Mouse (Mus musculus): Measurements from ENCODE around the gene Isg20. TPM values are rescaled to one million over a fixed set of nuclear protein-coding genes. Genes with fewer than 3 reads are reported as not detected.
A peak's percentile ranks its signal among the peaks of the same experiment; 100 is the strongest.

Gene Isg20
- total RNA-seq, 2 experiments from 2014 or later: 1.0 to 1.2 TPM

DNA sequence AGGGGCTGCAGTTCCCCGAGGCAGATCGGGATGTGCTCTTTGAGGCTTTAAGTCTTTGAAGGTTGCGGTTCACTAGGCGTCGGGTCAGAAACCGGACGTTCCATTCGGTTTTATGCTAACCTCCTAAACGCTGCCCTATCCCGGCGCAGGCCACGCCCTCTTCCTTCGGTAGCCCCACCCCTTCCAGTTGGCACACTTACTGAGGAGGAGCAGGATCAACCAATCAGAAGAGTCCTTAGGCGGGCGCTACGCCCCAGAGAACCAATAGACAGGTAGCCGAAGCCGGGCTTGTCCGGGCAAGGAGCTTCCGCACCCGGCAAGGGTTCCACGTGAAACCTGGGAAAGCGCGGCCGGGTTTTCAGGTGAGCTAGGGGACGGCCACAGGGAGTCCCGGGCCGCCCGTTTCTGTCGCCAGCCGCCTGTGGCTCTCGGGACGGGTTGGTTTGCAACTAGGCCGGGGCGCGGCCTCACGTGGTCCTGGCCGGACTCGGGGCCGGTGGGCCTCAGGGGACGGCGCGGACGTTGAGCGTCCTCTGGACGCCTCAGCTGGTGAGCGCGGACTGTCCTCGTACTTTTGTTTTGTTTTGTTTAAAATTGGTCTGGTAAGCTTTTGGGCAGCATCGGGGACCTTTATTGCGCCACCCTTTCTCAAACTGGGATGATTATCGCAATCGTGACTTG, 17.4 kb upstream of the Isg20 start, which contains the start of gene Aen:
Gene Aen, plus strand, starts transcription at position 202 of the 681 bp plus-strand sequence.
- peak; percentile 98 for DNase-seq
- intact Hi-C loops (cut with DNase I; ENCODE audit: low total_unique reads): no loop called here

DNA sequence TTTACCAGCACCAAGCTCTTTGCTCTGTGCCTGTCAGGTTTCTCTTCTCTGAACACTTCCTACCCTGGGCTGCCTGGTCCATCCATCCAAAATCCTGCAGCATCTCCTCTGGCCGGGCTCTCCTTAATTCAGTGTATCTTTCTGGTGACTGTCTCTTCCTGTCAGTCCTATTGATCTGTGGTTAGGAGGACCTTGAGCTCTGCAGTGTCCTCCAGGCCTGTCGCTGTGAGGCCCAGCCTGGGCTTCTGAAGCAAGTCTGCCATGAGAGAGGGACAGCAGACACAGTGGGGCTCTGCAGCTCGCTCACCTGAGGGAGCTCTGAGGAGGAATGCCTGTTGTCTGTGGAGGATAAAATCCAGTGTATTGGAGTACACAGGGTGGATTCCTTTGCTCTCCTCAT, 15.7 kb upstream of the Isg20 start:
- intact Hi-C loops (cut with DNase I; ENCODE audit: low total_unique reads): no loop called here

DNA sequence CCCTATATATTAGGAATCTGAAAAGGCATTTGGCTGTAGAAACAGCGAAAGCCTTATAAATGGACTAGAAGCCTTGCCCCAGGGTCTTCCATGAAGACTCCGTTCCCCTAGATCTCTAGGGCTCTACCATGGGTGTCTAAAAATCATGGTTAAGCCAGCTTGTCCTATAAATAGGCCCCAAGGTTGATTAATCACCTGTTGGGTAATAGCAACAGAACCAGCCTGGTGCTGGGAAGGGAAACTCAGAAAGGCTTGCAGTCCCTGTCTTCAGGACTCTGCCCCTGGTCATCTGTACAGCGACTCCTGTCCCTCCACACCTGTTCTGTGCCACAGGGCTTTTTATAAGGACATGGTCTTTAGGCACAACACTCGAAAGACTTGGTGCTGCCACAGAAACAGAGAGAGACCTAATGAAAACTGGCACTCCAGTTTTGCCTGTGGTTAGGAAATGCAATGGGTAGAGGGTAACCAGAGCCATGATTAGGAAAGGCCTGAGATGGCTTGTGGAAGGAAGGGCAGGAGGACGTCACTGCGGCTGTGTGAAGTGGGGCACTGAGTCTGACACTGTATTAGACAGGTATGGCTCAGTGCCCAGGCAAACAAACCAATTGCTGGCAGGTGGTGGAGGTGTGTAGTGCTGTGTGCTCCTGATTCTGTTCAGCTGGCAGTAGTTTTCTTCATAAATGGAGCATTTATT, 9.9 kb upstream of the Isg20 start:
- intact Hi-C loops (cut with DNase I; ENCODE audit: low total_unique reads): no loop called here
- DNase-seq: no peak

More for the DNA sequence above, 15.7 kb upstream of the Isg20 start:
- no peak for DNase-seq

DNA sequence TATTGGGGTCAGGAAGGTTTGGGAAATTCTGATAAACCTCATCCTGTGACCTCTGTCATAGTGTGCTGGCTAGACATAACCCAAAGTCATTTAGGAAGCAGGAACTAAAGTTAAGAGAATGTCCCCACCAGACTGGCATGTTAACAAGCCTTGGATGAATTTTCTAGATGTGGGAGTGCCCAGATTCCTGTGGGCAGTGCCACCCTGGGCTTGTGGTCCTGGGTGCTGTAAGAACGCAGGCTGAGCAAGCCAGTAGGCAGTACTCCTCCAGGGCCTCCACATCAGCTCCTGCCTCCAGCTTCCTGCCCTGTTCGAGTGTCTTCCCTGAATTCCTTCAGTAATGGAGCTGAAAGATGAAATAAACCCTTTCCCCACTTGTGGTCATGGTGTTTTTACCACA, 9.0 kb upstream of the Isg20 start:
- intact Hi-C loops (cut with DNase I; ENCODE audit: low total_unique reads): no loop called here
- no peak for DNase-seq

DNA sequence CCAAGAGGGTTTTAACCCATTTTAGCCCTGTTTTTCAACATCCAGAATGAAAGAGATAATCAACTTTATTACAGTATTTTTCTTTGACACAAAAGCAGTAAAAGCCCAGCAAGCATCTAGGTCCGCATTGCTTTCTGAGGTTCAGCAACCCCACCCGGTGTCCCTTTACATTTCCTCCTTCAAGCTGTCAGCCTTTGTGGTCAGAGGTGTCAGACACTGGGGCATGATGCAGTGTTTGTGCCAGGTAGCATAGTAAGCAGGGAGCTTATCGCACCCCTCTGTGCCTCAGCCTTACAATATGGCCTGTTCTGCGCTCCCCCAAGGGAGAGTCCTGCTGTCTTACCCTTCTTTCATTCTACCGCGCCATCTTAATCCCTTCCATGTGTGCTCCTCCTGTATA, 4.2 kb upstream of the Isg20 start:
- no peak for DNase-seq
- intact Hi-C loops (cut with DNase I; ENCODE audit: low total_unique reads): no loop called here

DNA sequence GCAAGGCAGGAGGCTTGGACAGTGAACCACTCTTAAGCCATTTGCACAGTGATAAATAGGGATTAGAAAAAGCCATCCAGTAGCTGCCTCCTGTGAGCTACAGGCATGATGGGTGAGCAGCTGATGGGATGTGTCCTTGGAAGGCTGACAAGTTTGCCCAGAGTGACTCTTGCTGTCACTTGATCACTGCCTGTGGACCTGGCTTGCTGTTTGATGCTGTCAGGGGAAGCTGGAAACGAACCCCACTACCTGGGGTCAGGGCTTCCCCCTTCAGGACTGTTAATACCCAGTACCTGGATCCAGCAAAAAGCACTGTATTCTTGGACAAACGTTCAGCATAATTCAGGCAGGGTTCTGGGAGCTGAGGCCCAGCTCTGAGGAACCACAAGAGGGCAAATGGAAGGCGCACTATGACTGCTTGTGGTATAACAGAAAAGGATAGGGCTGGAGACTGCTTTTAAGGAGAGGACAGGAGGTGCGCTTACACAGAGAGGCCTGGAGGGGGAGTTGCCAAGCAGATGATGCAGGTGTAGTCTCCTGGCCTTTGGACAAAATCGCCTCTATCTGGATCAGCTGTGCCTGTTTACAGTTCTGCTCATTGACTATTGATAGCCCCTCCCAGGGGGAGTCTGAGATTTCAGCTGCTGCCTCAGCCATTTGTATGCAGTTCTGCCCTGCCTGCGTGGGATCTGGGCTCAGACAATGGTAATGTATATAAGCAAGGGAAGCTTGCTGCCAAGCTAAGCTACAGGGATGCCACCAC, 2.7 kb upstream of the Isg20 start:
- intact Hi-C loops (cut with DNase I; ENCODE audit: low total_unique reads): no loop called here
- DNase-seq: no peak

DNA sequence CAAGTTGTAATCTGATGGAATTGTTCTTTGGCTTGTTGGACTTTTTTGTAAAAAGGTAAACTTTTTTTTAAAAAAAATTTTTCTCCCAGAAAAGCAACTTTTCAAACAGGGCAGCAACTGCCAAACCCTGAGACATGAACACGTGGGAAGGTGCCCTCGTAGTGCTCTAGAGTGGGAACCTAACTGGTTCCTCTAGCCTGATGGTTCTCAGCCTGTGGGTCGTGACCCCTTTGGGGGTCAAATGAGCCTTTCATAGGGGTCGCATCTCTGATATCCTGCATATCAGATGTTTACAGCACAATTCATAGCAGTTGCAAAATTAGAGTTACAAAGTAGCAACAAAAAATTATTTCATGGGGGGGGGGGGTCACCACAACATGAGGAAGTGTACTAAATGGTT, 2.0 kb upstream of the Isg20 start:
- intact Hi-C loops (cut with DNase I; ENCODE audit: low total_unique reads): no loop called here
- no peak for DNase-seq

DNA sequence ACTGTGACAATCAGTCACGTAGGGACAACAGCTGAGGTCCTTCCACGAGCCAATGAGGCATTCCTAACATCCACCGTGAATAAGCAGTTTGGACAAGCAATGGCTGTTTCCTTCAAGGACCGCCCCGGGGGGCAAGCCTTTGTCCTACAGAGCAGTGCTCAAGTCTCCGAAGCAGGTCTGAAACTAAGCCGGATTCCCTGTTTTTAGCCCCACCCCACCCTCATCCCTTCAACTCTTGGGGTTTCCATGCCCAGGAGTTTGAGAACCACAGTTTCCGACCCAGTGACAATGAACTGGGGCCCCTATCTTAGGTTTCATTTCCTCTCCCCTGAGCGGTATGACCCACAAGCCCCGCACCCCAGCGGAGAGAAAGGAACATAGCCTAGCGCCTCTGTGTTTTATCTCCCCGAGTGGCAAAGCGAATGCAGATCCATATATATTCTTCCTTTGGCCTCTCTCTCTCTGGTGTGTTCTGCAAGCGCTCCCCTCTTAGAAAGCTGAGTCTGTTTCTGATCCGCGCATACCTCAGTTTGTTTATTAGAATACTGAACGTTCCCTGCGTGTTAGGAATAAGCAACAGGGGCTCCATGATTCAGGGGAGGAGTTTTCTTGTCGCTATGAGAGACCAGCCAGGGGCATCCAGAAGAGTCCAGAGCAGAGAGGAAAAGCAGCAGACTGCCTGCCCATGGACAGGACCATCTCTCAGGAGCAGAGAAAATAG, 811 bp upstream of the Isg20 start:
- DNase-seq: no peak
- intact Hi-C loops (cut with DNase I; ENCODE audit: low total_unique reads): no loop called here

DNA sequence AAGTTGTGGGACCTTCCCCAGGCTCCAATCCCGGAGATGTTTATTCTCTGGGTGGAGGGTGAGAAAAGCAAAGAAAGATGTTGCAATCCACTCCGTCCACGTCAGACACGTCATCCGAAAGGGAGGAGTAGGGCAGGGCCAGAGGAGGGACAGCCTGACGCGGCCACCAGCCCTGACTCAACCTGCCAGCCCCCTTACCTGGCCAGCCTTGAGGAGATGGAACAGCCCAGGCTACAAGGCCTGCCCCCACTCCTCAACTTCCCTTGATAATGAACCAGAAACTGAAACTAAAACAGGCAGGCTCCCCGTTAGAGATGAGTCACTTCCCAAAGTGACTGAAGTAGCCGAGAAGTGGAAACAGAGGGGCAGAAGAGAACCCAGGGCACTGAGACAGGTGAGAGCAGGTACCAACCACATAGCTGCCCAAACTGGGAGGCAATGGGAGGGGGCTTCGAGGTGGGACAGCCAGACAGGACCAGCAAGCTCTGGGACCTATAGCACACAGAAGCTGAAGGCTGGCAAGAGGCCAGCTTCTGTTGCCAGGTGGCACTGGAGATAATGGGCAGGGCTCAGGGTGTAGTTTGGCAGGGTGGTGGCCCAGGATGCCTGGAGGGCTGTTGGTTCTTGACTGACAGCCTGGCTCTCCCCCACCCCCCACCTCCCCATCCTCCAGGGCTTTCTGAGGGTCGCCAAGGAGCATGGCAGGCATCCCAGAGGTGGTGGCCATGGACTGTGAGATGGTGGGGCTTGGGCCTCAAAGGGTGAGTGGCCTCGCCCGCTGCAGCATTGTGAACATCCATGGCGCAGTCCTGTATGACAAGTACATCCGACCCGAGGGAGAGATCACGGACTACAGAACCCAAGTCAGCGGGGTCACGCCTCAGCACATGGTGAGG, 673 bp downstream of the Isg20 start:
- DNase-seq: no peak
- intact Hi-C loops (cut with DNase I; ENCODE audit: low total_unique reads): no loop called here

DNA sequence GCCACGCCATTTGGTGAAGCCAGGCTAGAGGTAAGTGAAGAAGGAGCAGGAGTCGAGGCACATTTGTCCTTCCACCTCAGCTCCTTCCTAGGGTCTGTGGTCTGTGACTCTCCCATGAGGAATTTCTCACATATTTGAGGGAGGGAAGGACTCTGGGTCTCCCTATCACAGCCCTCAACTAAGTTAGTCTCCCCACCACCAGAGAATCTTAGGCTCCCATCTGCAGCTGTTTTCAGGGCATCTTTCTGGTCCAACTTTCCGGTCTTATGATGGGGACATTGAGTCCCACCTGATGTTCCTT, 1.3 kb downstream of the Isg20 start:
- intact Hi-C loops (cut with DNase I; ENCODE audit: low total_unique reads): no loop called here

DNA sequence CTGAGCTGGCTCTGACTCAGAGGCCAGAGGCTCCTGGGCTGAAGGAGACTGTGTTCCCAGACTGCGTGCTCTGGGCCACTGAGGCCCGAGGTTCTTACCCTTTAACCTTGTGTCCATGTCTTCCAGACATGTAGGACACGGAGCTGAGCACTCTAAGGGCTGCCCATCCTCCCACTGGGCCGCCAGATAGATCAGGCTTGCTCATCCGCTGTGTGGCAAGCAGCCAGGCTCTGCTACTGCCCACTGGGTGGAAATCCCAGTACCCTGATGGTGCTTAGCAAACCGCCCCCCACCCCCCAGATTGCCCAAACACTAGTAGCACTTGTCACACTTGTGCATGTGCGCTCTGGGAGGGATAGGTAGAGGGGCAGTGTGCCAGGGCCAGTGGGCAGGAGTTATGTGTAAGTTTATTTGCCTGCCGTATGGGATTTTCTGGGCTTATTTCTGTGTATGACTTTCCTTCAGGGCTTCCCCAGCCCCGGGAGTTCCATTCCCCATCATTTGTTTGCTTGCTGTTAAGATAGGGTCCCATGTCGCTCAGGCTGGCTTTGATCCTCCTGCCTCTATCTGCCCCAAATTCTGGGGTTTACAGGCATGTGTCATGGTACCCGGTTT, 1.8 kb downstream of the Isg20 start:
- intact Hi-C loops (cut with DNase I; ENCODE audit: low total_unique reads): no loop called here

More for the DNA sequence above, 1.3 kb downstream of the Isg20 start:
- no peak for DNase-seq

DNA sequence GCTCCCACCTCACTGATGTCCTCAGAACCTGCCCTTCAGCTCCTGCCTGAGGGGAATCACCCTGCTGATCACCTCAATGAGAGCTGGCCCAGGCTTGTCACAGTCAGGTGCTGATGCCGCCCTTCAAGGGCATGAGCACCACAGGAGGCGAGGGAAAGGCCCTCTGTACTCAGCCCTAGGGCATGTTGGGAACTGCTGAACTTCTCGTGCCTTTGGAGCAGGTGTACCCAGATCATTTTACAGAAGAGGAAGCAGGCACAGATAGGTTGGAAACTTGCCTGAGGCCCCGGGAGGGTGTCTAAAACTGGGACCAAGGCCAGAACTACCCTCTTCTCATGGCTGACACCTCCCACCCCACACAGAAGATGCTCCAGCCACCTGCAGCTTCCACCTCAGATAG, 5.5 kb downstream of the Isg20 start:
- intact Hi-C loops (cut with DNase I; ENCODE audit: low total_unique reads): no loop called here
- no peak for DNase-seq

More for the DNA sequence above, 1.8 kb downstream of the Isg20 start:
- DNase-seq: no peak

DNA sequence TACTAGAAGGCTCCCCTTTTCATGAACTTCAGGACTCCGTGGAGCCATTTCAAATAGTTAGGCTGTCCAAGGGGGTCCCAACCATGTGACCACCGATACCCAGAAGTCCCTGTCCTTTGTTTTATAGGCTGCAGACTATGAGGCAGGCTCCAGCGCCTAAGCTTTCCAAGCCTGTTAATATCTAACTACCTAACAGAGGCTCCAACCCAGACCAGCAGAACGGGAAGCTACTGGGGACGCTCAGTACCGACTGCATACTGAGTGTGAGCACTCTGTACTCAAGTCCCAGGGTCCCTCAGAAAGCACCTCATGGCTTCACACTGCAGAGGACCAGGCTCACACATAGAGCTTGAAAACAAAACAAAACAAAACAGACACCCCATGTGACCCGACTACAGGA, 9.3 kb downstream of the Isg20 start:
- intact Hi-C loops (cut with DNase I; ENCODE audit: low total_unique reads): loop anchor here (10.0 kb wide), 1 partner anchor 312 kb away; no protein-coding TSS in a partner anchor

DNA sequence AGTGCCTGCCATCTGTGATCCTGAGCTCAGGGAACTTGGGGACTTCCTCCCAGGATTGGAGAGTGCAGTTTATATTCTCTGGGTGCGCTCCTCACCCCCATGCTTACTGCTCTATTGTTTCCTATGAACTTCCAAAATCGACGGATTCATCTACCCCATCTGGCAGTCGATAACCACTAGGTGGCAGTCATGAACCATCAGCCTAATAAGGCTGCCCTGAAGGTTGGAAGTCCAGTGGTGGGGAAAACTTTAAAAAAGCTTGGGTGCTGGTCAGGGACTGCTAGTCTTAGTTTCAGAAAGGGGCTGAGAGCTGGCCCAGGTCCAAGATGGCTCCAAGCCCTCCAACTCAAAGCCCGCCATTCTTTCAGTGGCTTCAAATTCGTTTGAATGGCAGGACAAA, 11.1 kb downstream of the Isg20 start:
- DNase-seq: peak; percentile 64
- intact Hi-C loops (cut with DNase I; ENCODE audit: low total_unique reads): loop anchor here (2.0 to 10.0 kb wide), 2 partner anchors 157 to 311 kb away; no protein-coding TSS in a partner anchor

More for the DNA sequence above, 9.3 kb downstream of the Isg20 start:
- no peak for DNase-seq

DNA sequence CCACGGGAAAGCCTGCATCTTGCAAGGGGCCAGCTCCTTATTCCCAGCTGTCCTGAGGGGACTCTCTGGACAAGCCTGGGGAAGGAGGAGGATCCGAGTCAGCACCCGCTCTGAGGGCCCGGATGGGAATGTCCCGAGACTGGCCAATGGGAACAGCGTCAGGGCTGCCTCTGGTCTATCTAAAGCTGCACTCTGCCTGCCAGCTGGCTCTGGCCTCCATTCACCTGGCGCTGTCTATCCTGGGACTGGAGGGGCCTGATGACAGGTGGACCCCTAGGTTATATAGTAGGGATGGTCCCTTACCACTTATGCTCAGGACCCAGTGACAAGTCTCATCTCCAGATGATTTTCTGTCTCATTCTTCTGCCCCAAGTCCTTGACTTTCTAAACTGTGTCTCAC, 11.6 kb downstream of the Isg20 start:
- intact Hi-C loops (cut with DNase I; ENCODE audit: low total_unique reads): loop anchor here (2.0 to 10.0 kb wide), 2 partner anchors 156 to 310 kb away; no protein-coding TSS in a partner anchor
- no peak for DNase-seq

DNA sequence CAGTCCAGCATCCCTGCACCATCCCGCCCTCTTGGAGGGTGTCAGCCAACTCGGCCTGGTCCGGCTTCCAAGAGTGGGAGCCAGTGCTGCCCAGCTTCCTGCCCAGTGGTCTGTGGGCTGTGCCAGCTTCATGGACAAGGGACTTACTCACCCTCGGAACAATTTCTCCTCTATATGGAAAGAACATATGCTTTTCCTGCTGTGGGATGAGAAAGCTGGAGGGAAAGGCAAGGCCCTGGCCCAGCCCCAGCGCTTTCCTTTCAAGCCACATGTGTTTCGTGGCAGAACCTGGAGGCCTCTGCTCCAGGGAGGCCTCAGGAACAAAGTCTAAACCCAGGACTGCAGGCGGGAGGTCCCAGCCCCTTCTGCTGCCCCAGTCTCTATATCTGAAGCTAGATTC, 12.5 kb downstream of the Isg20 start:
- intact Hi-C loops (cut with DNase I; ENCODE audit: low total_unique reads): loop anchor here (2.0 to 10.0 kb wide), 2 partner anchors 155 to 309 kb away; no protein-coding TSS in a partner anchor
- DNase-seq: no peak

DNA sequence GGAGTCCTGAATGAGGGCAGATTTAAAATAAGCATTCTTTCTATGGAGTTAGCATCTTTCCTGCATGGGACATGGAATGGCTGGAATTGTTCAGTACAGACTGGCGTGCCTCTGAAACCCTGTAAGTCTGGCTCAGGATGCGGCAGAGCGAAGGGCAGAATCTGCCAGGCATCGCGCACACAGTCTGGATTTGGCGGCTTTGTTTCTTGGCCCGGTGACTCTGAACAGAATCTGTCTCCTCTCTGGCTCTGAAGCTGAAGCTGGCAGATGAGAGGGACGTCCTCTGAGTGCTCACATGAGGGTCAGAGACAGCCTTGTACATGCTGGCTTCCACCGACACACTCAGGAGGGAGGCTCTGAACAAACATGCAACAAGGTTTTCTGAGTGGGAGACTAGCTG, 12.9 kb downstream of the Isg20 start:
- no peak for DNase-seq
- intact Hi-C loops (cut with DNase I; ENCODE audit: low total_unique reads): loop anchor here (10.0 kb wide), 1 partner anchor 309 kb away; no protein-coding TSS in a partner anchor

DNA sequence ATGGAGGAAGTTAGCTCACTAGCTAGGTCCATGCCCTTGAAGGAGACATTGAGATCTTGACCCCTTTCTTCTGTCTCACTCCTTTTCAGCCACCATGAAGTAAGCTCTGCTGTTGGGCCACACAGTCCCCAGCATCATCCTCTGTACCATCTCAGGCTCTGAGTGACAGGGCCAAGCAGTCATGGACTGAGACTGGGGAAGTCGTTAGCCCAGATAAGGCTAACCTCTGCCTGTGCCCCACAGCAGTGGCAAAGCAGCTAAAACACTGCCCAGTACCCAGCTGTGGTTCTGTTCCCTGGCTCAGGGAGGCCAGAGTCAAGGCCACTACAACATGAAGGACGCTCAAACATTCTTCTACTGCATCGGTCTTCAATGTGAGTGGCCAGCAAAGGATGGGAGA, 14.0 kb downstream of the Isg20 start:
- intact Hi-C loops (cut with DNase I; ENCODE audit: low total_unique reads): loop anchor here (10.0 kb wide), 1 partner anchor 308 kb away; no protein-coding TSS in a partner anchor

More for the DNA sequence above, 14.0 kb downstream of the Isg20 start:
- no peak for DNase-seq
